Mouse (Mus musculus): ENCODE measurements around the gene Ppl. TPM values are rescaled to one million over a fixed set of nuclear protein-coding genes. Genes with fewer than 3 reads are reported as not detected.

Ppl gene
- polyA plus RNA-seq, 1 experiment from 2014 or later, result 3.7 TPM

GRCm38 (mm10) chr16:5070321-5070720, 61.9 kb downstream of the Ppl start:
- no peak overlapping the region for H3K4me3 ChIP-seq (ENCODE audit: low read depth, low read length)
- H3K36me3 ChIP-seq (ENCODE audit: insufficient read depth), result peaks cover 85% of the 10 kb centered on the region
- H3K4me2 ChIP-seq, result no peak overlapping the region

GRCm38 (mm10) chr16:5063472-5063871, 68.7 kb downstream of the Ppl start:
- H3K4me1 ChIP-seq (ENCODE audit: insufficient read depth), result no peaks in the 10 kb centered on the region
- no peak for TF ChIP-seq CTCF (IDR thresholded peaks at IDR 0.05; ENCODE audit: low read depth)
- H3K4me2 ChIP-seq, result no peak overlapping the region
- H3K4me3 ChIP-seq (ENCODE audit: low read depth, low read length), result no peak overlapping the region
- no peak for ATAC-seq (ENCODE audit: insufficient read depth)
- H3K27me3 ChIP-seq (ENCODE audit: insufficient read depth, low read length), result no peaks in the 10 kb centered on the region
- H3K9me3 ChIP-seq (ENCODE audit: low read depth, low read length), result no peaks in the 10 kb centered on the region
- 95% methylated on average over 4 of the region's 4 CpGs for WGBS
- no peak overlapping the region for H3K9ac ChIP-seq
- no peak overlapping the region for H3K27ac ChIP-seq (ENCODE audit: low read depth)
- H3K36me3 ChIP-seq (ENCODE audit: insufficient read depth), result peaks cover 73% of the 10 kb centered on the region
- no peak for DNase-seq

More at GRCm38 (mm10) chr16:5070321-5070720, 61.9 kb downstream of the Ppl start:
- ATAC-seq (ENCODE audit: insufficient read depth) (no peak), DNase-seq (peak; percentile 24)
- no peak for TF ChIP-seq CTCF (IDR thresholded peaks at IDR 0.05; ENCODE audit: low read depth)
- Histone ChIP-seq H3K27me3 (ENCODE audit: insufficient read depth, low read length) (no peaks in the 10 kb centered on the region), H3K9me3 (ENCODE audit: low read depth, low read length) (no peaks in the 10 kb centered on the region), H3K4me1 (ENCODE audit: insufficient read depth) (no peaks in the 10 kb centered on the region), H3K27ac (ENCODE audit: low read depth) (no peak overlapping the region), H3K9ac (no peak overlapping the region)
- WGBS, result 66% methylated on average over 3 of the region's 3 CpGs

- H3K36me3 ChIP-seq (ENCODE audit: insufficient read depth), result peaks cover 66% of the 10 kb centered on the region
- no peaks in the 10 kb centered on the region for H3K4me1 ChIP-seq (ENCODE audit: insufficient read depth)
- no peaks in the 10 kb centered on the region for H3K27me3 ChIP-seq (ENCODE audit: insufficient read depth, low read length)
- H3K4me2 ChIP-seq, result no peak overlapping the region
- no peak overlapping the region for H3K27ac ChIP-seq (ENCODE audit: low read depth)
- TF ChIP-seq CTCF (IDR thresholded peaks at IDR 0.05; ENCODE audit: low read depth), result peak; percentile 50
- no peak overlapping the region for H3K9ac ChIP-seq
- WGBS, result 70% methylated on average over 1 of the region's 1 CpGs
- H3K9me3 ChIP-seq (ENCODE audit: low read depth, low read length), result no peaks in the 10 kb centered on the region
- no peak overlapping the region for H3K4me3 ChIP-seq (ENCODE audit: low read depth, low read length)
- peak; percentile 46 for DNase-seq
- no peak for ATAC-seq (ENCODE audit: insufficient read depth)
These were observed 74.1 kb downstream of the Ppl start for GRCm38 (mm10) chr16:5058114-5058513.

GRCm38 (mm10) chr16:5050251-5051110, 81.7 kb downstream of the Ppl start:
- Histone ChIP-seq H3K36me3 (ENCODE audit: insufficient read depth) (peaks cover 37% of the 10 kb centered on the region), H3K9me3 (ENCODE audit: low read depth, low read length) (no peaks in the 10 kb centered on the region), H3K4me3 (ENCODE audit: low read depth, low read length) (peak overlapping the region; percentile 97), H3K4me2 (peak overlapping the region; percentile 95), H3K9ac (peak overlapping the region; percentile 85), H3K27me3 (ENCODE audit: insufficient read depth, low read length) (no peaks in the 10 kb centered on the region), H3K4me1 (ENCODE audit: insufficient read depth) (no peaks in the 10 kb centered on the region; the same call in 1 of the 2 replicates), H3K27ac (ENCODE audit: low read depth) (peak overlapping the region; percentile 98)
- DNase-seq, result peak; percentile 86
- under 1% methylated on average over 68 of the region's 78 CpGs for WGBS
- peak; percentile 78 for ATAC-seq (ENCODE audit: insufficient read depth)
- no peak for TF ChIP-seq CTCF (IDR thresholded peaks at IDR 0.05; ENCODE audit: low read depth)

- Histone ChIP-seq H3K27ac (ENCODE audit: low read depth) (peak within 1 kb of the TSS; percentile 98), H3K9me3 (ENCODE audit: low read depth, low read length) (no peaks in the 10 kb centered on the region), H3K27me3 (ENCODE audit: insufficient read depth, low read length) (no peaks in the 10 kb centered on the region), H3K4me1 (ENCODE audit: insufficient read depth) (no peaks in the 10 kb centered on the region; the same call in 1 of the 2 replicates), H3K36me3 (ENCODE audit: insufficient read depth) (peaks cover 37% of the 10 kb centered on the region), H3K4me3 (ENCODE audit: low read depth, low read length) (peak within 1 kb of the TSS; percentile 97), H3K4me2 (peak within 1 kb of the TSS; percentile 95), H3K9ac (peak within 1 kb of the TSS; percentile 92)
- DNase-seq, result peak; percentile 100
- under 1% methylated on average over 54 of the region's 56 CpGs for WGBS
- peak; percentile 99 for ATAC-seq (ENCODE audit: insufficient read depth)
- TF ChIP-seq CTCF (IDR thresholded peaks at IDR 0.05; ENCODE audit: low read depth), result no peak
These were observed 82.4 kb downstream of the Ppl start, which contains the start of the genes Glyr1 and Ubn1 for GRCm38 (mm10) chr16:5049774-5050234. Gene Glyr1 (minus strand): TSS chr16:5049863. Gene Ubn1 (plus strand): TSS chr16:5050057.

- H3K4me3 ChIP-seq (ENCODE audit: low read depth, low read length), result peak overlapping the region; percentile 97
- no peaks in the 10 kb centered on the region; the same call in 1 of the 2 replicates for H3K4me1 ChIP-seq (ENCODE audit: insufficient read depth)
- H3K4me2 ChIP-seq, result peak overlapping the region; percentile 90
- peak overlapping the region; percentile 92 for H3K9ac ChIP-seq
- peaks cover 42% of the 10 kb centered on the region for H3K36me3 ChIP-seq (ENCODE audit: insufficient read depth)
- peak overlapping the region; percentile 88 for H3K27ac ChIP-seq (ENCODE audit: low read depth)
- no peak for DNase-seq
- TF ChIP-seq CTCF (IDR thresholded peaks at IDR 0.05; ENCODE audit: low read depth), result no peak
- no peaks in the 10 kb centered on the region for H3K27me3 ChIP-seq (ENCODE audit: insufficient read depth, low read length)
- under 1% methylated on average over 38 of the region's 38 CpGs for WGBS
- ATAC-seq (ENCODE audit: insufficient read depth), result peak; percentile 59
- no peaks in the 10 kb centered on the region for H3K9me3 ChIP-seq (ENCODE audit: low read depth, low read length)
These were observed 82.9 kb downstream of the Ppl start for GRCm38 (mm10) chr16:5049182-5049773.

GRCm38 (mm10) chr16:5045322-5045721, 86.9 kb downstream of the Ppl start:
- H3K27me3 ChIP-seq (ENCODE audit: insufficient read depth, low read length), result no peaks in the 10 kb centered on the region
- H3K4me2 ChIP-seq, result no peak overlapping the region
- no peak for ATAC-seq (ENCODE audit: insufficient read depth)
- H3K36me3 ChIP-seq (ENCODE audit: insufficient read depth), result peaks cover 69% of the 10 kb centered on the region
- DNase-seq, result no peak
- H3K4me1 ChIP-seq (ENCODE audit: insufficient read depth), result no peaks in the 10 kb centered on the region
- no peak for TF ChIP-seq CTCF (IDR thresholded peaks at IDR 0.05; ENCODE audit: low read depth)
- H3K9me3 ChIP-seq (ENCODE audit: low read depth, low read length), result no peaks in the 10 kb centered on the region
- H3K4me3 ChIP-seq (ENCODE audit: low read depth, low read length), result no peak overlapping the region
- no peak overlapping the region for H3K9ac ChIP-seq
- 93% methylated on average over 3 of the region's 3 CpGs for WGBS
- no peak overlapping the region for H3K27ac ChIP-seq (ENCODE audit: low read depth)

Measured in lung, embryonic 14.5 days (tissue).